Mouse (Mus musculus): ENCODE data around the gene Cog8.
"Not testable (repeated sequence)": the region's sequence is repeated elsewhere in the genome, so short reads cannot be mapped to it uniquely, and the experiment has no call there.

Gene Cog8

DNA sequence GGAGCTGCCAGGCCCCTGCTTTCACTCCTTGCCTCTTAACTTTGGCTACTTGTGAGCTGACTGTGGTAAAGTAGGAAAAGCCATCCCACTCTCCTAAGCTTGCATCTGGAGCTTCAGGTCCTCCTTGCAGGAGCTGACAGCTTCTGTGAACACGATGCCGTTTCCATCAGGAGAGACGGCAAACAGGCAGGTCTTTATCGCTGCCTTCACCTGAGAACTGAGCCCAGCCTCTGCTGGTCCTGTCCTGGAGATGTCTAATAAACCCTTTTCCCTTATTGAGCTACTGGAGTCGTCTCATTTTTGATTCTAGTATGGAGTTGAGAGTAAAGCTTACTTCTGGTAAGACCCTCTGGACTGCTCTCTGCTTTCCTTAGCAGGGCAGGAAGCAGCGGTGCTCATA lies 11.0 kb downstream of the Cog8 start:
- DNase-seq (ENCODE audit: low spot score) = no peak

GRCm38 (mm10) chr8:107040632-107041031 lies 15.9 kb downstream of the Cog8 start:
- DNase-seq (ENCODE audit: low spot score) = no peak

- DNase-seq (ENCODE audit: low spot score) = no peak
Observed at GRCm38 (mm10) chr8:107036626-107037025, 19.9 kb downstream of the Cog8 start.

- DNase-seq (ENCODE audit: low spot score) = no peak
Observed at GRCm38 (mm10) chr8:107035641-107036040, 20.8 kb downstream of the Cog8 start.

GRCm38 (mm10) chr8:107033609-107034008 lies 22.9 kb downstream of the Cog8 start:
- DNase-seq (ENCODE audit: low spot score) = not testable (repeated sequence)

GRCm38 (mm10) chr8:107031577-107032090 lies 24.9 kb downstream of the Cog8 start:
- no peak for DNase-seq (ENCODE audit: low spot score)

- peak; percentile 99 for DNase-seq (ENCODE audit: low spot score)
Observed at GRCm38 (mm10) chr8:107030650-107031576, 25.6 kb downstream of the Cog8 start, which contains the start of gene Vps4a. Gene Vps4a, plus strand, starts transcription at chr8:107031222.

DNA sequence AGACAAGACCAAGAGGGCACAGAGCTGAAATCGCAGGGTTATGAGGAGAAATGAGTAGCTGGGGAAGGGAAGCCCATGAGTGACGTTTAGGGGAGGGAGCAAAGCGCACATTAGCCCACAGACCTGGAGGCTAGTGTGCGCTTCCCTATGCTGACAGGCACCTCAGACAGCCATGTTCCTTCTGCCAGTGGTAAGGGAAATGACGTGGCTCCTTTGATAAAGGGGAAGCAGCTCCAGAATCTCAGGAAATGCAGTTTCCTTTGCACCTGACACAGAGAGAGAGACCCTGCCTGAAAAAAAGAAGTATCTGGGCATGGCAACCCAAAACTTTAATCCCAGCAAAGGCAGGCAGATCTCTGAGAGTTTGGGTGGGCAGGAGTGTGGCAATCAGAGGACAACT lies 26.4 kb downstream of the Cog8 start:
- no peak for DNase-seq (ENCODE audit: low spot score)

GRCm38 (mm10) chr8:107029310-107029709 lies 27.2 kb downstream of the Cog8 start:
- DNase-seq (ENCODE audit: low spot score) = no peak

GRCm38 (mm10) chr8:107023479-107023878 lies 33.0 kb downstream of the Cog8 start:
- no peak for DNase-seq (ENCODE audit: low spot score)

DNA sequence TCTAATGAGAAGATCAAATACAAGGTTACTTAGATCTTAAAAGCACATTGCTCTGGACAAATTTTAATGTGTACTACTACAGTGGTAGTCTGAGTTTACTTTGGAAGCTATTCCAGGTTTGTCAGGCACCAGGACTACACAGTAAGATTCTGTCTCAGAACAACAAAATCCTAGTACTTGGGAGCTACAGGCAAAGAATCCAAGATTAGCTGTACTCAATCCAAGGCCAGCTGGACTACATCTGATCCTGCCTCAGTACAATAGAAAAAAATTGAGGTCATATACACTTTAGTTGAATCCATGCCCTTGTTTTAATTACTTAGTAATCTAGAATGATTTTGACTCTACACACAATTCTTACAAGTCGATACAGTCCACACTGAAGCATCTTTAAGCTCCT lies 41.6 kb downstream of the Cog8 start:
- DNase-seq (ENCODE audit: low spot score) = no peak

- no peak for DNase-seq (ENCODE audit: low spot score)
Observed at GRCm38 (mm10) chr8:107012666-107013065, 43.8 kb downstream of the Cog8 start.

DNA sequence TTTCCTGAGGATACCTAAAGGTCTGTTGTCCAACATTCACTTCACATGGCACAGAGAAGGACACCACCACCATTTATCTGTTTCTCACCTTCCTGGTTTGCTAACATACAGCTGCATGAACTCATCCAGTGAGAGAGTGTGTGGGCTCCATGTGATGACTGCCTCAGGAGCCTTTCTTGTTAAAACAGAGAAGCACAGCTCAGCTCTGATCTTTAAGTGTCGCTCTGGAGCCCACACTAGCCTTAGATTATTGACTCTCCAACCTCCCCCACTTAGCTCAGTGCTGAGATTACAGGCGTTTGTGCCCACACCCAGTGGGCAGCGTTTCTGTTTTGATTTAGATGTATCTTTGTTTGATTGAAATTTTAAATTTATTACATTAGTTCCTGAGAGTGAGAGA lies 48.7 kb downstream of the Cog8 start:
- DNase-seq (ENCODE audit: low spot score) = no peak

DNA sequence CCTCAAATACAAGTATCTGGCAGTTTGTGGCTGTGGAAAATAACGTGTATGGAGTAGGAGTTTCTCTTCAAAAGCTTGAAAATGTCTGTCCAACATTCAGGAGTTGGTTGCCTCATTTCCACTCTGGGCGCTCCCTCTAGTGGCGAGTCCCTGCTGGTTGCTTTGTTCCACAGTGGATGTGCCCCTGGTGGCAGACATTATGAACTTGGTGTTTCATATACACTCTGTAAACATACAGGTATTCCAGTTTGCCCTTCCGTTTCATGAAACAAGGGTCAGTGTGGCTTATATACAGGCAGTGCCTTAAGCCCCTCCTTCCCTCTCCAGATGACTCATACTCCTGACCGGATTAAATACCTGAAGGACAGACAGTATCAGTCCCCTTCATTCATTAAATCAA lies 54.0 kb downstream of the Cog8 start:
- DNase-seq (ENCODE audit: low spot score) = peak; percentile 55

DNA sequence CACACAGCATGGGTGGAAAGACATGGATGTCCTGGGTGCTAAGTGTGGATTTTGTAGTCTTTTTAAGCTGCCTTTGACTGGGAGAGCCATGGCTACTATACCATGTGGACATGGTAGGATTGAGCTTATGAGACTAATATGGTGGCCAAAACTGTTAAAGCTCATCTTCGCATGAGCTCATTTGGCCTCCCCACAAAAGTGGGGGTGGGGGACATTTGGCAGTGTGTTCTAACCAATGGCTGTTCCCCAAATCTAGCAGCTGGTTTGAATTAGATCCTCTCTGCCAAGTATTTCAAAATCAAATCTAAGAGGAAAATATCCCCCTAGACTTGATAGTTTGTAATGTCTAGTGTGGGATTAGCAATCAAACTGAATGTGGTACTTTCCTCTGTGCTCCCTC lies 57.4 kb downstream of the Cog8 start:
- DNase-seq (ENCODE audit: low spot score) = no peak

DNA sequence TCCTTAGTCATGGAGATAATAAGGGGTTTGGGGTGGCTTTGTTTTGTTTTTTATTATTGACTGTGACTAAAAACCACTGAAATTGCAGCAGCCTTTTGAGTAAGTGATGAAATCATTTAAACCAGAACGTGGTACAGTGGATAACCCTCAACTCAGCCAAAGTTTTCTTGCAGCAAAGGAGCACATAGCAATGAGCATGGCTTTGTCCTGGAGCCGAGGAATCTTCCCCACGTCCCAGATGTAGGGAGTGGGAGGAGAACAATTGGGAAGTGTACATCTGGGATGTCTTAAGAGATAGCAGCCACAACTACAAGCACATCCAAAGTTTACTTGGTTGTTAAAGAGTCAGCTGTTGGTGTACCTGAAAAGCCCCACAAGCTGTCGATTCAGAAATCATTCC lies 59.1 kb downstream of the Cog8 start:
- no peak for DNase-seq (ENCODE audit: low spot score)

DNA sequence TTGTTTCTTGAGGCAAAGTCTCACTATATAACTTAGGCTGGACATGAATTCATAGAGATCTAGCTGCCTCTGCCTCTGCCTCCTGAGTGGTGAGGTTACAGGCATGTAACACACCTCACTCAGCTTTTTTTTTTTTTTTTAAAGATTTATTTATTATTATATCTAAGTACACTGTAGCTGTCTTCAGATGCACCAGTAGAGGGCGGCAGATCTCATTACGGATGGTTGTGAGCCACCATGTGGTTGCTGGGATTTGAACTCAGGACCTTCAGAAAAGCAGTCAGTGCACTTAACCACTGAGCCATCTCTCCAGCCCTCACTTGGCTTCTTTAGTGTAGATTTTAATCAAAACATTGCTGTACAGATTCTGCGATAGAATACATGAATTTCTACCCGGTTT lies 60.1 kb downstream of the Cog8 start:
- not testable (repeated sequence) for DNase-seq (ENCODE audit: low spot score)

All from spleen, adult 12 weeks (tissue).